Mouse (Mus musculus) stomach, embryonic 14.5 days (tissue): ENCODE measurements at regions not wholly inside any gene's neighbourhood (a gene's known extent, or its start where the extent isn't known, plus 50 kb on each side); places are given as distances from the start of the nearest gene placed in this dataset.
"Not testable (repeated sequence)": the region's sequence is repeated elsewhere in the genome, so short reads cannot be mapped to it uniquely, and the experiment has no call there.

Experiments
- ATAC-seq: fragments of 200-750 bp; cut with Nextera tagmentation; 2 replicates; pipeline ENCODE4 v1.8.0; 2017; ENCODE audit warnings: low read depth, moderate TSS enrichment; ENCODE audit not compliant: insufficient number of reproducible peaks, insufficient read depth, low FRiP score
- H3K27ac ChIP-seq: fragments of 300-500 bp; sonication (generic); 2 replicates; pipeline ENCODE4 v1.5.1; 2014; ENCODE audit warnings: mild to moderate bottlenecking, low read length, moderate library complexity, mixed read lengths
- H3K27me3 ChIP-seq: fragments of 300-500 bp; sonication (generic); 2 replicates; pipeline ENCODE4 v1.6.1; 2014; ENCODE audit warnings: low read length, control low read depth, mixed read lengths; ENCODE audit not compliant: control insufficient read depth, insufficient read depth
- H3K36me3 ChIP-seq: fragments of 300-500 bp; sonication (generic); 2 replicates; pipeline ENCODE4 v1.6.1; 2014; ENCODE audit warnings: mild to moderate bottlenecking, control low read depth, low read length, moderate library complexity, mixed read lengths; ENCODE audit not compliant: control insufficient read depth, insufficient read depth
- H3K4me1 ChIP-seq: fragments of 300-500 bp; sonication (generic); 2 replicates; pipeline ENCODE4 v1.6.1; 2014; ENCODE audit warnings: low read length, control low read depth, mixed read lengths; ENCODE audit not compliant: control insufficient read depth, insufficient read depth
- H3K4me2 ChIP-seq: fragments of 300-500 bp; sonication (generic); replicated peaks from 2 replicates; pipeline ENCODE4 v1.6.1; 2014; ENCODE audit warnings: low read depth, low read length, control low read depth
- H3K4me3 ChIP-seq: fragments of 300-500 bp; sonication (generic); 2 replicates; pipeline ENCODE4 v1.5.1; 2014; ENCODE audit warnings: low read depth, low read length, control low read depth
- H3K9ac ChIP-seq: fragments of 300-500 bp; sonication (generic); replicated peaks from 2 replicates; pipeline ENCODE4 v1.6.1; 2014; ENCODE audit warnings: low read depth, mild to moderate bottlenecking, control low read depth, low read length, moderate library complexity, mixed read lengths
- H3K9me3 ChIP-seq: fragments of 300-500 bp; sonication (generic); 2 replicates; pipeline ENCODE4 v1.6.1; 2016; ENCODE audit warnings: low read depth, low read length, control low read depth; ENCODE audit not compliant: control insufficient read depth
- WGBS: fragments of 180-500 bp; shearing (Covaris S2); extraction: QIAGEN DNeasy Blood & Tissue Kit; methylation state at CpG from one replicate; pipeline ENCODE4 v1.1.7; 2014; 5-methylcytosine and 5-hydroxymethylcytosine counted together

DNA sequence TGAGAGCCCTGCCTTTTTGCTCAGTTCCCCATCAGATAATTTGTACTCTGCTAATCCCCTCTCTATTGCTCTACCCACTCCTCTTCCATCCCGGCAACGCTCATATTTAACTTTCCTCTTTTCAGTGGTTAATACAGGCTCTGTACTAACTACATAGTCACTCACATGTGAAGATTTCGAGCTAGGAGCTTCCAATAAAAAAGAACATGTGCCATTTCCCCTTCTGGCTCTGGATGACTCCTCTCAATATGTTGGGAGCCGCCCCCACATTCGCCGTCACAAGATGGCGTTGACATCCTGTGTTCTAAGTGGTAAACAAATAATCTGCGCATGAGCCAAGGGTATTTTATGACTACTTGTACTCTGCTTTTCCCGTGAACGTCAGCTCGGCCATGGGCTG lies 75.8 kb downstream of the Dusp6 start:
- not testable (repeated sequence) for H3K27ac ChIP-seq, H3K9ac ChIP-seq, H3K9me3 ChIP-seq, H3K4me1 ChIP-seq, H3K4me3 ChIP-seq, H3K36me3 ChIP-seq, H3K27me3 ChIP-seq, H3K4me2 ChIP-seq, ATAC-seq
- WGBS: 89% methylated on average over 8 of the region's 11 CpGs

- H3K4me2 ChIP-seq, H3K9me3 ChIP-seq, H3K27ac ChIP-seq, H3K36me3 ChIP-seq, H3K4me1 ChIP-seq, H3K4me3 ChIP-seq, H3K9ac ChIP-seq, ATAC-seq, H3K27me3 ChIP-seq: not testable (repeated sequence)
- WGBS: over 99% methylated on average over 8 of the region's 19 CpGs
Observed at GRCm38 (mm10) chr10:99339291-99339912, 76.4 kb downstream of the Dusp6 start.

GRCm38 (mm10) chr10:99340057-99340456 lies 77.0 kb downstream of the Dusp6 start:
- H3K4me3 ChIP-seq, ATAC-seq, H3K4me1 ChIP-seq, H3K4me2 ChIP-seq, H3K36me3 ChIP-seq, H3K27me3 ChIP-seq, H3K9ac ChIP-seq, H3K9me3 ChIP-seq, H3K27ac ChIP-seq: not testable (repeated sequence)
- WGBS: no CpG with 5 or more reads among the region's 25 CpGs

DNA sequence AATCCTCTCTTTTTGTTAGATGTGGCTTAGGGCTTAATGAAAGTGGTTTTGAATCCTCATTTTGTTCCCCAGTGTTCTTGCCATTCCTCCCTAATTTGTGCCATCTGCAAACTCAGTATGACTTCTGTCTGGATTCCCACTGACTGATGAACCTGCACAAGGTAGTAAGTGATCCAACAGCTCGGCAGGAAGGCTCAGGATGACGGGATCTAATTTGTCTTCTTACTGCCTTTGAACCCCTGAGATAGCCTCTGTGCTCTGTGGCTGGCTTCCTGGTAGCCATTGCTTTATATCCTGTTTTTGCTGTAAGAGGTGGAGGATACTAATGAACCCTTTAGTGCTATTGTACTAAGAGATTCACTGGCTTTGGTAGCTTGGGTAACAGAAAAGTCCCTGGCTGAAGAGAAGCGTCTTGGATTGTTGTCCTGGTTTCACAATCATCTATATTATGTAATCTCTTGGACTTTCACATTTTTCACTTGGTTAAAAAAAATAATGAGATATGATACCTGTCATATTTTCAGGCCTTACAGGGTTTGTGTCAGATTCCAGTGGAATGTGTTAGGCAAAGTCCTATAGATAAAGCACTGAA lies 86.2 kb downstream of the Dusp6 start:
- Histone ChIP-seq H3K9me3 (no peaks in the 10 kb centered on the region), H3K27ac (no peak overlapping the region), H3K4me2 (no peak overlapping the region), H3K9ac (no peak overlapping the region), H3K4me1 (no peaks in the 10 kb centered on the region), H3K27me3 (no peaks in the 10 kb centered on the region), H3K36me3 (no peaks in the 10 kb centered on the region), H3K4me3 (no peak overlapping the region)
- 58% methylated on average over 3 of the region's 3 CpGs for WGBS
- no peak for ATAC-seq

DNA sequence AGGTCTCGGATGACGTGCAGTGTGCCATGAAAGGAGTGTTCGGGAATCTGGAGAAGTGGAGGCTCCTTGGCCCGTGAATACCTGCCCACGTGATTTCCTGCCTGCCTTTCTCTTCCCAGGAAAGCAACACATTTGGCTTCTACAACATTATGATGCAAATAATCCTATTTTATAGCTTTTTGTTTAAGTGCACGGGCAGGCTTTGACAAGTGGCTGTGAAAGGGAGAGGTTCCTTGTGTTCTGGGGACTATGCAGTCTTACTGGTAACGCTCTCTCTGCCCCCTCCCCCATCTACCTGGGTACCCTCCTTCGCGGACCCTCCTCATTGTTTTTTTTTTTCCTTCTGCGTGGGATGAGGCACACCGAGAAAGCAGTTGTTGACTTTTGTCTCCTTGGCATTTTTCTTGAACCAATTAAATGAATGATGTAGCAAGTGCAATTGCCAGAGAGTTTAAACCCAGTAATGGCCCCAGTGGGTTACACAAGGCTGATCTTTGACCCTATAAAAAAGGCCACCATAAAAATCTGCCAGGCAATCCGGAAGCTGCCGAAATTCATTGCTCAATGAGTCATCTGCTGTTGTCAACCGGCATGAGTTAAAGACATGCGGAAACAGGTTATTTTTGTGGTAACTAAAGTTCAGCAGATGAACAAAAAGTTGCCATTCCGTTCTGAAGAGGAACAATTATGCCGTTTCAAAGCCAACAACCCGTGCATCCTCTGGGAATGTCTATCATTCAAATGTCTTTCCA lies 90.7 kb downstream of the Dusp6 start:
- Histone ChIP-seq H3K9me3 (no peaks in the 10 kb centered on the region), H3K4me3 (no peak overlapping the region), H3K4me2 (no peak overlapping the region), H3K36me3 (no peaks in the 10 kb centered on the region), H3K9ac (no peak overlapping the region), H3K4me1 (no peaks in the 10 kb centered on the region), H3K27me3 (no peaks in the 10 kb centered on the region), H3K27ac (no peak overlapping the region)
- ATAC-seq: no peak
- 46% methylated on average over 18 of the region's 18 CpGs for WGBS

GRCm38 (mm10) chr10:99354352-99354751 lies 91.3 kb downstream of the Dusp6 start:
- H3K9ac ChIP-seq: no peak overlapping the region
- no peaks in the 10 kb centered on the region for H3K36me3 ChIP-seq
- no peak for ATAC-seq
- H3K9me3 ChIP-seq: no peaks in the 10 kb centered on the region
- no peak overlapping the region for H3K4me3 ChIP-seq
- H3K4me1 ChIP-seq: no peaks in the 10 kb centered on the region
- H3K4me2 ChIP-seq: no peak overlapping the region
- H3K27ac ChIP-seq: no peak overlapping the region
- H3K27me3 ChIP-seq: no peaks in the 10 kb centered on the region
- 88% methylated on average over 2 of the region's 2 CpGs for WGBS

GRCm38 (mm10) chr10:99355303-99355702 lies 92.3 kb downstream of the Dusp6 start:
- ATAC-seq: no peak

DNA sequence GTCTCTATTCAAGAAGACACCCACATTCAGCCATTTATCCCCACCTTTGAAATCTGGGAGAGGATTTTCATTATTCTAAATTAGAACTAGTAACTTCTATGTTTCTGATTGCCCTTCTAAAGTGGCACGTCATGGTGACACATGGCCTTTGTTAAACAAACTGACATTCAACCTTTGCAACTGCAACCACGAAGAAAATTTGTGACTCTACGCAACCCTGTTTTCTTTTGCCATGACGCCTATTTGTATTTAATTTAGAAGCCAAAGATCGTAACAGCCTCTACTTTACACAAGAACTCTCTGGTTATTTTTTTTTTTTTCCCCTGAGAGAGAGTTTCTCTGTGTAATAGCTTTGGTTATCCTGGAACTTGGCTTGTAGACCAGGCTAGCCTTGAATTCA lies 93.2 kb downstream of the Dusp6 start:
- Histone ChIP-seq H3K4me2 (no peak overlapping the region), H3K4me3 (no peak overlapping the region), H3K4me1 (no peaks in the 10 kb centered on the region), H3K27ac (no peak overlapping the region), H3K9ac (no peak overlapping the region), H3K27me3 (no peaks in the 10 kb centered on the region), H3K36me3 (no peaks in the 10 kb centered on the region), H3K9me3 (no peaks in the 10 kb centered on the region)
- ATAC-seq: no peak
- WGBS: 78% methylated on average over 5 of the region's 5 CpGs

More at GRCm38 (mm10) chr10:99355303-99355702, 92.3 kb downstream of the Dusp6 start:
- no peaks in the 10 kb centered on the region for H3K4me1 ChIP-seq
- no peaks in the 10 kb centered on the region for H3K36me3 ChIP-seq
- no peak overlapping the region for H3K9ac ChIP-seq
- no peak overlapping the region for H3K4me3 ChIP-seq
- H3K27me3 ChIP-seq: no peaks in the 10 kb centered on the region
- H3K4me2 ChIP-seq: no peak overlapping the region
- H3K9me3 ChIP-seq: no peaks in the 10 kb centered on the region
- 93% methylated on average over 4 of the region's 4 CpGs for WGBS
- H3K27ac ChIP-seq: no peak overlapping the region
